Mouse (Mus musculus) liver (tissue): ENCODE data around the gene Pip.

Source experiments
- DNase-seq: peaks from one replicate; pipeline ENCODE4 v3.0.0-alpha.2; 2020; ENCODE audit warnings: mixed read lengths

Pip gene

GRCm38 (mm10) chr6:41847235-41847634 is at the start of gene Pip:
TSS of gene Pip (plus strand) at chr6:41847535.
- DNase-seq = no peak

DNA sequence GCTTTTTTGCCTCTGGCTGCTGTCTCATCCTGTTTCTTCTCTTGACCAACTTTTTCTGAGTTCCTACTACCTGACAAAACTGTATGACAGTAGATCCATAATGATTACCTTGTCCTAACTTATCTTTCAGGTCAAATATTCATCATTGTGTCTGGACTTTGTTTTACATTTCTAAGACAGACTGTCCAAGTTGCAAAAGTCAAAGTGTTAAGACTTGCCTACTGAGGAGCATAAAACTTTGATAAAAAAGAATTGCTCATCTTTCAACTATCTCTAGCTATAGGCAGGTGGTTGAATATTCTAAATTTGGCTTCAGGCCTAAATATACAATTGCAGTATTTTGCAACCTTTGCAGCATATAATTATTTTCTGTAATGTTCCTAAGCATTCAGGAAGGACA is 23.2 kb upstream of the Pip start:
- no peak for DNase-seq

GRCm38 (mm10) chr6:41829516-41829915 is 17.8 kb upstream of the Pip start:
- DNase-seq = no peak

DNA sequence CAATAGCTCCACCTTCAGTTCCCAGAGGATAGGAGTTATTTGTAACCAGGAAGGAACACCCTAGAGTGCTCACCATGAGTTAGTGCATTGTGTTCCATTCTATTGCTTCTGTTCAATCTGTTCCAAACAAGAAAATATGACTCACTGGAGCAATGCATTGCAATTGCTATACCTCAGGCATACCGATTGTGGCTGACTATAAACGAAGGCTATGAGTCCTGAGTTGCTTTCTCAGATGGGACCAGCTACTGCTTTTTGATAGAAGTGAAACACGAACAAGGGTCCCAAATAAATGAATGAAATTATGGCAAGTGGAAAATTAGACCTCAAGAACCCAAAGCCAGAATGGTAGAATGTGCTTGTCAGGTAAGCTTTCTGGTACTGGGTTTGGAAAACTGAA is 5.4 kb downstream of the Pip start, which contains the start of gene Sval2:
Gene Sval2, plus strand, starts transcription at position 301 of the 400 bp plus-strand sequence.
- DNase-seq = no peak

DNA sequence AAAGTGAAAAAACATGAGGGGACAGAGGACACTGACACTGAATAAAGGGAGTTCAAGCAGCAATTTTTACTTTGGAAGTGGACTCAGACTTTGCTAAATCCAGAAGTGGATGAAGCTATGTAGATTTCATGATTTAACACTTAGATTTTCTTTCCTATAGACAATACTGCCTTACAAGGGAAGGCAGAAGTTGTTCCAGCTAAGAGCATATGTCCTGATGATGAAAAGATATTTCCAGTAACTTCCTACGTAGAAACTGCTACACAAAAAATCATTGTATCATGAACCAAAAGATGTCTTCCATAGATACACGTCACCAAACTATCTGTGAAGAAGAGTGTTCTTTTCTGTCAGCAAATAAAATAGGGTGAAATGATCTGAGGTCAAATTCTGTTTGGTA is 16.7 kb downstream of the Pip start:
- DNase-seq = no peak
